Mouse (Mus musculus) adrenal gland, postnatal 10 days (tissue): ENCODE results near the gene Gm5485. TPM values are rescaled to one million over a fixed set of nuclear protein-coding genes. Genes with fewer than 3 reads are reported as not detected.

Experiments used
- DNase-seq: peaks from one replicate; pipeline ENCODE4 v3.0.0; 2021; ENCODE audit warnings: mixed read lengths
- long read RNA-seq, 2 experiments: library from polyadenylated mRNA; stranded (forward); transcript quantifications; one replicate each; pipeline ENCODE4 v2.0.0; 2021
- total RNA-seq, 2 experiments: library from RNA; stranded (reverse); gene quantifications; 2 replicates each; pipeline ENCODE4 v1.2.3; 2021

Gm5485 gene
- not detected for total RNA-seq
- long read RNA-seq, experiment 1, result 0 reads
- long read RNA-seq, experiment 2, result 0 reads

DNA sequence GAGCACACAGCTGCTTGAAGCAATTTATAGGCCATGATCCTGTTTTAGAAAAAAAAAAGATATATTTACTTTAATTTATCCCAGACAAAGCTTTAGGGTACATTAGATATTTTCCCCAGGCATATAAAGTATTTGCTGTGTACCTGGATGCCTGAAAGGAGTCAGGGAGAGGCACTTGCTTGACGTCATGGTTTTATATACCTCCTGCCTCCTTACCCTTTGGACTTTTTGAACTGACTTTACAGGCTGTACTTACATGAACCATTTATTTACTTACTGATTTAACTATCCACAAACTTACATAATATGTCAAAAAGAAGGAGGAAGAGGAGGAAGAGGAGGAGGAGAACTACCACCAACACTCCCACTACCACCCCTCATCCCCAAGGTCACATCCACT is at the start of gene Gm5485:
TSS of gene Gm5485 (minus strand) at position 171 of the 400 bp plus-strand sequence.
- DNase-seq, result no peak

DNA sequence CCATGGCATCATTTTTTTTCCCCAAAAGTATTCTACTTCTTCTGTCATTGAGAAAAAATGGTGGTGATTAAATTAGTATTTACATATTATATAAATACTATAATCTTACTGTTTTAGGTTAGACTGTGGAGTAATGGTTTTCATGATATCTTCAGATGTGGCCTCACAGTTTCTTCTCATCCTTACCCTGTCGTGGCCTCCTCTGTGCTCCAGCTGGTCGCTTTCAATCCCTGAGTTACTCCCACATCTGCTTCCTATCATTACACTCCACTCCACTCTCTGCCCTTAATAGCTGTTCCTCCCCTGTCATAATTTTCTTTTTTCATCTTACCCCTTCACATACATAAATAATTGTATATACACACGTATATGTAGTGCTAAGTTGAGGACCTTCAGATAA is 41.0 kb upstream of the Gm5485 start:
- no peak for DNase-seq

GRCm38 (mm10) chr16:48446161-48446925 is 34.1 kb upstream of the Gm5485 start:
- DNase-seq, result no peak

GRCm38 (mm10) chr16:48444589-48444988 is 32.4 kb upstream of the Gm5485 start:
- no peak for DNase-seq

- peak; percentile 5 for DNase-seq
Measured at GRCm38 (mm10) chr16:48437476-48437875, 25.3 kb upstream of the Gm5485 start.

DNA sequence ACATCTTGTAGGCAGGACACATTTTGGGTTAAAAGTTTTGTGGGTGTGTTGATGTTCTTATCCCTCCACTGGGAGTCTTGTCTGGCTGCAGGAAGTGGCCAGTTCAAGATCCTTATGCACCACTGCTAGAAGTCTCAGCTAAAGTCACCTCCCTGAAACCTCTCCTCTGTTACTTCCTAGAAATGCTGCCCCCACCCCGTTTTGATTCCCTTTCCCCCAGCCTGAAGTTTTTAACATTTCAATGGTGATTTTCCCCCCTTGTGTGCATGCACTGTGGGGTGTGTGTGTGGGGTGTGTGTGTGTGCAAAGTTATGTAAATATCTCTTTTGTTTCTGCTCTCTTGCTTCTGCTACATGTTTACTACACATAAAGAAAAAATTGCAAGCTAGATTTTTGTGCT is 23.2 kb upstream of the Gm5485 start:
- DNase-seq, result no peak

DNA sequence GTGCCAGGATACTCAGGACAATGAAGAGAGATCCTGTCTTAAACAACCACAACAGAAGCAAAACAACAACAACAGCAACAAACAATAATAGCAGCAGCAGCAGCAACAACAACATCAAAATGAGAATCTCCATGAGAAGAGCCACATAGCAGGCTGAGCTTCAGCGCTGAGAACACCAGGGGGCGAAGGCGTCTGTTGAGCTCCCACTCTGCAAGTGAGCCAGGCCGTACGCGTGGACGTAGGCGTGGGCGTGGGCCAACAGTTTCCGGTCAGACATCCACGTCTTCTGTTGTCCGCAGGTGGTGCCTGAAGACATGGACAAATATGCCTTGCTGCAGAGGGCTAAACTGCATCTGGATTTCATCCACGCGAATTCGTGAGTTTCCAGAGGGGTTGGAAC is 18.8 kb upstream of the Gm5485 start, which contains the start of gene Morc1:
TSS of gene Morc1 (plus strand) at position 211 of the 400 bp plus-strand sequence.
- DNase-seq, result no peak

- no peak for DNase-seq
Measured at GRCm38 (mm10) chr16:48429427-48429826, 17.2 kb upstream of the Gm5485 start.

- DNase-seq, result no peak
Measured at GRCm38 (mm10) chr16:48424069-48424468, 11.9 kb upstream of the Gm5485 start.

DNA sequence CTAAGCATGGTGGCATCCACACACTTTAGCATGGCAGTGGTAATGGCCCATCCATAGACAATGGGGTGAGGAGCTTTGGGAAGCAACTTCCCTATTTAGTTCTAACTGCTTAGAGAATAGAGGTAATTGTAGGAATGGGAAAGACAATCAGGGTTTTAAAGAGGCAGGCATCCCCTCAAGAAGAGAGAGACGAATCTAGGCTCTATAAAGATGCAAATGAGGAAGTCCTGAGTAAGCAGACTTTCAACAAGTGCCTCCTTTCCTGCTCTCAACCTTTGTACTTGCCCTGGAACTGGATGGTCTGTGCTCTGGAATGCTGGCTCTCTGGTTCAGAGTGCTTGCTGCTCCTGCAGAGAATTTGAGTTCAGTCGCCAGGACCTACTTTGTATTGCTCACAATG is 10.3 kb upstream of the Gm5485 start:
- DNase-seq, result no peak

DNA sequence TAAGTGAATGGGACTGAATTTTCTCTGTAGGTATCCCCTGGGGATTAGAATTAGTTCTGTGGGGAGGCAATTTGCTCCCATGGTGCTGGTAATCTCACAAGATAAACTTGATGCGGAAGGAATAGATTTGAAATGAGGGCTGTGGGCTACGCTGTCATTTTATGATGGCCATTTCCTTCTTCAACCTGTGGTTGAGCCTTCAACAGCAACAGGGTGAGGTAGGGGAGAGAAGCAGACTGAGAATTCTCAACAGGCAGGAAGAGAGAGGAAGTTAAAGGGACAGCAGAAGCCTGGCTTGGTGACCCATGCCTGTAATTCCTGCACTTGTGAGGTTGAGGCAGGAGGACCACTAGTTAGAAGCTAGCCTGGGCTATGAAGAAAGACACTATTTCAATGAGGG is 6.8 kb upstream of the Gm5485 start:
- DNase-seq, result no peak

- DNase-seq, result no peak
Measured at GRCm38 (mm10) chr16:48418557-48418956, 6.3 kb upstream of the Gm5485 start.

DNA sequence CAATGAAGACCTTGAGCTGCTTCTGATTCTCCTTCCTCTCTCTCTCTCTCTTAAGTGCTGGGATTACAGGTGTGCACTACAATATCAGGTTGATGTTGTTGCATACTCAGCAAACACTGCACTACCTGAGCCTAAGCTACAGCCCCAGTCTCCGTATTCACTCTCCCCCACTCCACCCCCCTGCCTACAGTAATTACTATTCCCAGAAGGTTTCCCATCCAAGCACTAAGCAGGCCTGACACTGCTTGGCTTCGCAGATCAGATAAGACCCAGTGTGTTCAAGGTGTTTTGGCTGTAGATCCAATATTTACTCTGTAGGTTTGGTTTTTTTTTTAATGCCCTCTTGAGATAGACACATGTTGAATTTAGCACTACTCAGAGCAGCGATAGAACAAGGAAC is 2.1 kb downstream of the Gm5485 start:
- DNase-seq, result no peak

GRCm38 (mm10) chr16:48409580-48409979 is 2.6 kb downstream of the Gm5485 start:
- peak; percentile 28 for DNase-seq

DNA sequence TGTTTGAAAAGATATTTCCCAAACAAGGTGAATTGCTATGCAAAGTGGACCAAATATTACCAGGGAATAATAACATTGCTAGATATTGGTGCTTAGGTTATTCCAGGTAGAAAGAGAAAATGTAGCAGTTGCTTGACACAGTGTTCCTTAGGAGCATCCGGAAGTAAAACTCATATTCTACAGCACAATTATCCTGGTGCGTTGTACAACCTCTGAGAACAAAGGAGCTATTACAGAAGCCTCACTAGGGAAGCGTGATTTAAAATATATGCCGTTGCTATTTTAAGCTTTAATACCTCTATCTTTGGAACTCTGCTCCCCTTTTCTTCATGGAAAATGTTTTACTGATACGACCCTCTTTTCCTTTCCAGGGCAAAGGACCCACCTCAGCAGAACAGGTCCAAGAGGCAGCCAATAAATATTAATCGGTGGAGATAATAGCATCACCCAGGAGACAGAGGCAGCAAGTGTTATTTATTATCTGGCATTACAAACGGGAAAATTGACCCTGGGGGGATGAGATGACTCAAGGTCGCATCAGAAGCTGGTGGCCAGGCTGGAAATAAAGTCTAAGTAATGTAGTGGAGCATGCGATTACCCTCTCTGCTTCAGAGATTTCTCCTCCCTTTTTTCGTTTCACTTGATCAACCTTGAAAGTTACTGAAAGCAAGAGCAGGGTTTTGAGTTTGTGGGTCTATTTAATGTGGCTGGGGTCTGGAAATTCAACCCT is 6.4 kb downstream of the Gm5485 start:
- peak; percentile 16 for DNase-seq

DNA sequence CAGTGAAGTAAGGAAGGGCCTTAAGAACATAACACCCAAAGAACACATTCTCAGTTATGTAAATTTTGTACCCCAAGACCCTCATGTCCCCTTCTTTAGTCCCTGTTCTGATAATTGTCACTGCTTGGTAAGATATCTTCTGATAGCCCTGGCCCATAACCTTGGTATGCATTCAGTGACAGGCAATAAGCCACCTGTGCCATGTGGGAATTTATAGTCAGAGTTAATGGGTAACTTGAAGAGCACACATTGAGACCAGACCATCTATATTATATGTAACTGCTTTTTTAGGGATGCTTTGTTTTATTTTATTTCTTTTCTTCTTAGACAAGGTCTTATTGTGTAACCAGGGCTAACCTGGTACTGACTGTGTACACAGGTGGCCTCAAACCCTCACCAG is 8.2 kb downstream of the Gm5485 start:
- no peak for DNase-seq

DNA sequence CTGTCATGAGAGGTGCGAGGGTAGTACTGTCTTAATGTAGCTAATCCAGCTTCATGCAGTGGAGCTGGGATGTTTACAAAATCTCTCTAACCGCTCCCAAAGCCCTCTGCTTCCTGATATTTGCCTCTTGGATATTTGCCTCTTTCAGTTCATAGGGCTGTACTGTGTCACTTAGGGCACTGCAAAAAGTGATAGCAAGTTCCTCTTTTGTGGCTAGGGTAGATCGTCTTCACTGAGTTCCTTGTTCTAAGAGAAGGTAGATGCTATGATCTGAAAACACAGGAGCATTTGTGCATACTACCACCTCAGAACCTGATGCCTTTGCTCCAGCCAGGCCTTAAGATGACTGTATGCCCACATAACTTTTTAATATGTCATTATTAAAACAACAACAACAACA is 8.8 kb downstream of the Gm5485 start:
- DNase-seq, result no peak

DNA sequence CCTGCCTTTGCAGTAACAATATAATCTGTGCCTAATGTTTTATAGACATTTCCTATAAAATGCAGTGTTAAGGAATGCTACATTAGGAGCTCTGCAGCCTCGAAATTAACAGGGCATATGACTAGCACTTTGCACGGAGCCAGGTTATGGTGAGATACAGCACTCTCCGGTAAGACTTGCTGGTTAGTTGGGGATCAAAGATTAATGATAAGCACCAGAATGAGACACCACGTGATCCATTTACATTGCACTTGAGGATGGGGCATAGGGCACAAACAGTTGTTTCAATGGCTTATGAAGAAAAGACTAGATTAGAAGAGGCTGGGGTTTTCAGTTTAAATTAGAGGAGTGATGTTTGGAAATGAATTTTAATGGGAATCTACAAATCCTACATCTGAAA is 9.3 kb downstream of the Gm5485 start:
- DNase-seq, result no peak

DNA sequence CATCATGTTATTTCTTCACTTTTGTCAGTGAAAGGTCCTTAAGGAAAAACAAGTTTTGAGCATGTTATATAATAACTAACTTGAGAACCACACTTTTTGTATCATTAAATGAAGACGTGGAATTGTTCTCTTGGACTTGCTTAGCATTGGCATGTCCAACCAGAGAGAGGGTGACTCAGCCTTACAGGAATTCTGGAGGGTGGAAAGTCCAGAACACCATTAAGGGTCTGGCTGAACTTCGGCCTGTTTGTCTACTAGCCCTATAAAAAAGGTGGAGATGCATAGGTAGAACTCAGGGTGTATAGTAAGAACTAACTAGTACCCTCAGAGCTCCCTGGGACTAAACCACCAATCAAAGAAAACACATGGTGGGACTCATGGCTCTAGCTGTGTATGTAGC is 16.9 kb downstream of the Gm5485 start:
- DNase-seq, result no peak

DNA sequence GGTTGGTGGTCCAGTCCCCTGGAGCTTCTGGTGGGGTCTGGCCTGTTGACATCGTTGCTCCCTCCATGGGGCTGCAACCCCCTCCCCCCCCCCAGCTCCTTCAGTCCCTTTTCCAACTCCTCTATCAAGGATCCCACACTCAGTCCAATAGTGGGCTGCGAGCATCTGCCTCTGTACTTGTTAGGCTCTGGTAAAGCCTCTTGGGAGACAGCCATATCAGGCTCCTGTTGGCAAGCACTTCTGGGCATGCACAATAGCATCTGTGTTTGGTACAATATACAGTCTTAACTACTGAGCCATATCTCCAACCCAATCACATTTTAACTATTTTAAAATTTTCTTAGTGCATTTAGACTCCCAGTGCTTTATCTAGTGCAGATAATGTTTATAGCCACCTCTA is 25.2 kb downstream of the Gm5485 start:
- DNase-seq, result no peak

GRCm38 (mm10) chr16:48383582-48384257 is 28.5 kb downstream of the Gm5485 start:
- no peak for DNase-seq

DNA sequence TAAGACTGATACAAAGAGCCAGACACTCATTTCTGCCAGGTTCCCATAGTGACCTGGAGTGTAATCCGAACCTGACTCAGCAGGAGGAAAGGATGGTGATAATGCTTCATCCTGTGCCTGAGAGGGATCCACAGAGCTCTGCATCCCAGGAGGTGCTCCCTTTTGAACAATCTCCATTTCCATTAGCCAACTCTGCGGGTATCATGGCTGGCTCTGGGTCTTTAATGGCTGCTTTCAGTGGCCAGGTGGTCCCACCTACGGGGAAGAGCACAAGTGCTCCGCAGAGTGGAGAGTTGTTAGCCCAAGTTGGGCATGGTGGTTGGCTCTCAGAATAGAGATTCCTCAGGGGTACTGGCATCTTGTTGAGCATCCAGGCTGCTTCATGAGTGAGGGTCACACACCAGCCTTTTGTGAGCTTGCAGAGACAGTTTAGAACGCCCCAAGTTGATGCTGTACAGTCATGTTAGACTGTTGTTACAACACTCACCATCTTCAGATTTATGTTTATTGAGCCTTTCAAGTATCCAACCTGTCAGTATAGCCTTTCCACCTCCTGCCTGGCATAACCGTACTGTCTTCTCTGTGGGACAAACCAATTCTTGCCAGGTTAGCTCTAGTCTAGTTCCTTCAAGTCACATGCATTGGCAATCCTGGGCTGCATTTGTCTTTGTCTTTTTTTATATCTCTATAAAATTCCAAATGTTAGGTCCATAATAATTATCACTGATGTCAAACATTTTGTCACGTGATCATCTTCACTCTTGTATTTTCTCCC is 38.3 kb downstream of the Gm5485 start:
- no peak for DNase-seq
